Mouse (Mus musculus): Measurements from ENCODE around the gene Gm20521. TPM values are rescaled to one million over a fixed set of nuclear protein-coding genes. Genes with fewer than 3 reads are reported as not detected.

The Gm20521 gene
- 0.22 TPM in 1 of 2 replicates, not detected in the other for polyA plus RNA-seq (2016; fragmentation: Nextera tagmentation; extraction: Ambion mirVana)

DNA sequence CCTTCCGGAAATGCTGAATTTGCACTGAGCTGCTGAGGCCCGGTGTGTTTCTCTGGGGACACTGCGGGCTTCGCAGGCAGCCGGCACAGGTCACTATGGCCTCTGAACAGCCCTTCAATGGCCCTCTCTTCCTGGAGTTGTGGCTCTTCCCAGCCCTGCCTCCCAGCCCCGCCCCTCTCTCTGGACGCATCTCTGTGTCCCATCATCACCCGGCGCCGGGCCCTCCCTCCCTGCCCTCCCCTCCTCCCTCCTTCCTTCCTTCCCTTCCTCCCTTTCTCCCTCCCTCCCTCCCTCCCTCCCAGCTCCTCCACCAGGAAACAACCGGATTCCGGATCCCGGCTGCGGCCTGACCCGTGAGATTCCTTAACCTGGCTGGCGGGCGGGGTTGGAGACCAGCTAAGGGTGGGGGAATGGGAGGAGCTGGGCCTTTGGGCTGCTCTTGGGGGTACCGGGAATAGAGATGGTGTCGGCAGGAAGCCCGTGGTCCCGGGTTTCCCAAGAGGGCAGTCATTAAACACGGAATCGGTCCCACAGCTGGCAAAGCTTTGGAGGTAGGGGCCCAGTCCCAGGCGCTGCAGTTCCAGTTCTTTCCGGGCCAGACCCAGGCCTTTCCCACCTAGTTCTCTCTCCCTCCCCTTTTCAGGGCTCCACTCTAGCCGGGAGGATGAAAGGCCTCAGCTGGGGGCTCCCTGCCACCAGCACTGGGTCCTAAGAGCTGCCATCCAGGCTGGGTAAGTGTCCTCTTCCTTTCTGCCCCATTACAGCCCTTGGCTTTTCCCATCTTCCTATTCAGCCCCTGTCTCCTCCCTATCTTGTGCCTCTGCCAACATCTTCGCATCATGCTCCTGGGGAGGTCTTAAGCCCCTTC lies at the start of gene Gm20521, which contains the start of gene Bcl2l2:
Gm20521 (plus strand) TSS at position 288 of the 868 bp plus-strand sequence.
Bcl2l2 (plus strand) TSS at position 224 of the 868 bp plus-strand sequence.
- Histone ChIP-seq H3K36me3 (peaks cover 11% of the 10 kb centered on the region; the same call in 1 of the 2 replicates), H3K4me1 (peaks cover 24% of the 10 kb centered on the region), H3K9me3 (no peaks in the 10 kb centered on the region), H3K4me2 (replicated peaks) (peak within 1 kb of the TSS; percentile 71), H3K27ac (replicated peaks) (peak within 1 kb of the TSS; percentile 90), H3K27me3 (peaks cover 9% of the 10 kb centered on the region), H3K4me3 (peak within 1 kb of the TSS; percentile 66), H3K9ac (replicated peaks) (peak within 1 kb of the TSS; percentile 80)
- under 1% methylated on average over 26 of the region's 27 CpGs for WGBS
- ATAC-seq (ENCODE audit: low FRiP score, low read depth): peak; percentile 91

DNA sequence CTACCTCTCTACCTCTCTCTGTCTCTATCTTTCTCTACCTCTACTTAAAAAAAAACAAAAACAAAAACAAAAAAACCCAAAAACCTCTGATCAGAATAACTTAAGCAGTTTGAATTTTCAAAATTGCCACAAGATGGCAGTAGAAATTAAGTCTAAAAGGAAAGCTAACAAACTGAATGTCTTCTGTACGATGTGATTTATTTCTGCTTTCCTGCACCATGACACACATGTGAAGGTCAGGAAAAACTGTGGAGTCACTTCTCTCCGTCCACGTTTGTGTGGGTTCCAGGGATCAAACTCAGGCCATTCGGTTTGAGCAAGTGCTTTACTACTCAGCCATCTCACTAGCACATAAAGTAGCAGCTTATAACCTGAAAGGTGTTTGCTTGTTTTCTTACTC lies 39.8 kb upstream of the Gm20521 start:
- H3K4me3 ChIP-seq: no peak overlapping the region
- H3K27me3 ChIP-seq: no peaks in the 10 kb centered on the region
- H3K9ac ChIP-seq (replicated peaks): no peak overlapping the region
- WGBS: 3% methylated on average over 4 of the region's 4 CpGs
- ATAC-seq (ENCODE audit: low FRiP score, low read depth): no peak
- H3K4me1 ChIP-seq: no peaks in the 10 kb centered on the region
- no peak overlapping the region for H3K4me2 ChIP-seq (replicated peaks)
- H3K36me3 ChIP-seq: no peaks in the 10 kb centered on the region
- H3K9me3 ChIP-seq: no peaks in the 10 kb centered on the region
- H3K27ac ChIP-seq (replicated peaks): no peak overlapping the region

- 96% methylated on average over 3 of the region's 3 CpGs for WGBS
- Histone ChIP-seq H3K9me3 (no peaks in the 10 kb centered on the region), H3K27me3 (no peaks in the 10 kb centered on the region), H3K4me2 (replicated peaks) (no peak overlapping the region), H3K27ac (replicated peaks) (no peak overlapping the region), H3K4me3 (no peak overlapping the region), H3K4me1 (no peaks in the 10 kb centered on the region), H3K9ac (replicated peaks) (no peak overlapping the region), H3K36me3 (peaks cover 30% of the 10 kb centered on the region)
- ATAC-seq (ENCODE audit: low FRiP score, low read depth): no peak
These were observed 27.5 kb upstream of the Gm20521 start for GRCm38 (mm10) chr14:54855726-54856125.

- Histone ChIP-seq H3K27ac (replicated peaks) (no peak overlapping the region), H3K4me1 (no peaks in the 10 kb centered on the region), H3K4me3 (no peak overlapping the region), H3K9ac (replicated peaks) (no peak overlapping the region), H3K27me3 (no peaks in the 10 kb centered on the region), H3K9me3 (no peaks in the 10 kb centered on the region), H3K4me2 (replicated peaks) (no peak overlapping the region), H3K36me3 (peaks cover 30% of the 10 kb centered on the region)
- no peak for ATAC-seq (ENCODE audit: low FRiP score, low read depth)
- WGBS: 94% methylated on average over 7 of the region's 7 CpGs
These were observed 26.5 kb upstream of the Gm20521 start for GRCm38 (mm10) chr14:54856703-54857102.

DNA sequence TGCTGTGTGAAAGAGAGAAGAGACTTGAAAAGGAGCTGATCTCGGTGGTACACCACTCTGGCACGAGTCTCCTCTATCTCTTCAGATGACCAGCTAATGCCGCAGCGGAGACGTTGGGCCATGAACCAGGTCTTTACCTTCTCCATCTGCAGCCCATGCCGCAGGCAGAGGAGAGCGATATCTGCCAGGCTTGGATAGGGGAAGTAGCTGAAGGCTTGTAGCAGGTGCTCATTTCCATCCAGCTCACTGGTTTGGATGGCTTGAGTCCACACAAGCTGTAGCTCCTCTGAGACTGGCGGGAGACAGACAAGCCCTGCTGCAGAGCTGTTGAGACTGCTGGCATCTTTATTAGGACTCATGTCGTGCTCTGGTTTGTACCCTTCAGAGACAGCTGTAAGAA lies 25.4 kb upstream of the Gm20521 start:
- no peak overlapping the region for H3K27ac ChIP-seq (replicated peaks)
- no peak overlapping the region for H3K9ac ChIP-seq (replicated peaks)
- no peaks in the 10 kb centered on the region for H3K27me3 ChIP-seq
- H3K4me3 ChIP-seq: no peak overlapping the region
- ATAC-seq (ENCODE audit: low FRiP score, low read depth): no peak
- H3K4me1 ChIP-seq: peaks cover 7% of the 10 kb centered on the region
- no peak overlapping the region for H3K4me2 ChIP-seq (replicated peaks)
- WGBS: 89% methylated on average over 9 of the region's 9 CpGs
- no peaks in the 10 kb centered on the region for H3K9me3 ChIP-seq
- peaks cover 30% of the 10 kb centered on the region for H3K36me3 ChIP-seq

GRCm38 (mm10) chr14:54860511-54860910 lies 22.7 kb upstream of the Gm20521 start:
- ATAC-seq (ENCODE audit: low FRiP score, low read depth): no peak
- Histone ChIP-seq H3K27me3 (no peaks in the 10 kb centered on the region; the same call in 1 of the 2 replicates), H3K4me3 (no peak overlapping the region), H3K36me3 (peaks cover 24% of the 10 kb centered on the region), H3K27ac (replicated peaks) (no peak overlapping the region), H3K4me2 (replicated peaks) (no peak overlapping the region), H3K4me1 (peaks cover 14% of the 10 kb centered on the region), H3K9me3 (no peaks in the 10 kb centered on the region), H3K9ac (replicated peaks) (no peak overlapping the region)
- 39% methylated on average over 2 of the region's 2 CpGs for WGBS

DNA sequence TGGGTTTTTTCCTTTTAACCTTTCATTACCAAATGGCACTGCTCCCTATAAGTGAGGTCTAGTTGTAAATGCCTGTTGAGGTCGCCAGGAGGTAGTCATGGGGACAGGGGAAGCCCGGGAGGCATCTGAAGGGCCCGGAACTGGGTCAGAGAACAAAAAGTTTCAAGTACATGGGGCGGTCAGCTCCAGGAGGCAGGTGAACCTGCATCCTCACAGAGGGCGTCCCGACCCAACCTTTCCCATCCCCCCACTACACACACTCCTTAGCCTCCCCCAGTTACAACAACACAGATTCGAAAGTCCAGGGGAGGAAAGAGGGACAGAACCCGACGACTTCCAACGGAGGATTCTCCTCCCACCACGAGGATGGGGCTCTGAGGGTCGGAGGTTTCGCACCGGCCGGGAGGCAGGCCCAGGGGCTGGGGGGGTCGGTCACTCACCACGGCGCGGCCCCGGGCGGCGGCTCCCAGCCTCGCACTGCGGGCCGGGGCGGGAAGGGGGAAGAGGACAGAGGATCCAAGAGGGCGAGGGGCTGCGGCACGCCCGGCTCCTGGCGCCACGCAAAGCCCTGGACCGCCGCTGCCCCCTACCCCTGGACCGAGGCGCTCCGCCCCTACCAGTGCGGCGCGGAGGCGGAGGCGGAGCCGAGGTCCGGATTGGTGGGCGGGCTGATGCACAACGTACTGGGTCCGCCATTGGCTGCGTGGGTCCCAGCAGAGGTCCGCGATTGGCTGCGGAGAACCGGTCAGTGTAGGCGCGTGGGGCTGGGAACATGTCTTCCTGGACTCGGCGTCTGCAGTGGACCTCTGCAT lies 19.5 kb upstream of the Gm20521 start:
- no peaks in the 10 kb centered on the region for H3K36me3 ChIP-seq
- whole genome bisulfite sequencing: under 1% methylated on average over 56 of the region's 56 CpGs
- peak overlapping the region; percentile 96 for H3K9ac ChIP-seq (replicated peaks)
- peak overlapping the region; percentile 93 for H3K4me3 ChIP-seq
- peak overlapping the region; percentile 73 for H3K4me2 ChIP-seq (replicated peaks)
- no peaks in the 10 kb centered on the region for H3K9me3 ChIP-seq
- H3K27me3 ChIP-seq: no peaks in the 10 kb centered on the region; the same call in 1 of the 2 replicates
- H3K27ac ChIP-seq (replicated peaks): peak overlapping the region; percentile 80
- ATAC-seq (ENCODE audit: low FRiP score, low read depth): peak; percentile 100
- peaks cover 14% of the 10 kb centered on the region for H3K4me1 ChIP-seq

DNA sequence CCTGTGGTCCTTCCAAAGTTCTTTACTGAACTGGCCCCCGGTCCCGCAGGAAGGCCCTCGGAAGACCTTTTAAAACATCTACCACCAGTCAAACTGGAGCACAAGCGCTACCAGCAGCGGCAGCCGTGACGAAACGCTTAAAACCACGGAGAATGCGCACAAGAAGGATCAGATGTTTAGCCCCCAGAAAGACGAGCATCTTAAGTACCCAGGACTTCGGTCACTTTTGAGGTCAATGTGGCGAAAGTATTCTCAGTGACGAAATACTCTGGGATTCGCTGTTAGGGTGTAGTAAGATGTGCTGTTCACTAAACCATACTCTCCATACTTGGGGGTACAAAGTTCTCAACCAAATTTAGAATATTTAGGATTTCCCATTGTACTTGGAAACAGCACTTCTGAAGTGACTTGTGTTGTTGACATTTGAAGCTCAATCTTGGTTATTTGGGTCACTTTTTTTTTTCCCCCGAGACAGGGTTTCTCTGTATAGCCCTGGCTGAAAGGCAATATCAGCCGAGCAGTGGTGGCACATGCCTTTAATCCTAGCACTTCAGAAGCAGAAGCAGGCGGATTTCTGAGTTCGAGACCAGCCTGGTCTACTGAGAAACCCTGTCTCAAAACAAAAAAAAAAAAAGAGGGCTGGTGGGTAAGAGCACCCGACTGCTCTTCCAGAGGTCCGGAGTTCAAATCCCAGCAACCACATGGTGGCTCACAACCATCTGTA lies 18.8 kb upstream of the Gm20521 start:
- peak overlapping the region; percentile 80 for H3K27ac ChIP-seq (replicated peaks)
- H3K36me3 ChIP-seq: no peaks in the 10 kb centered on the region
- peak overlapping the region; percentile 73 for H3K4me2 ChIP-seq (replicated peaks)
- WGBS: 18% methylated on average over 21 of the region's 21 CpGs
- peak overlapping the region; percentile 93 for H3K4me3 ChIP-seq
- ATAC-seq (ENCODE audit: low FRiP score, low read depth): peak; percentile 18
- peaks cover 14% of the 10 kb centered on the region for H3K4me1 ChIP-seq
- no peaks in the 10 kb centered on the region for H3K9me3 ChIP-seq
- no peaks in the 10 kb centered on the region; the same call in 1 of the 2 replicates for H3K27me3 ChIP-seq
- peak overlapping the region; percentile 58 for H3K9ac ChIP-seq (replicated peaks)

DNA sequence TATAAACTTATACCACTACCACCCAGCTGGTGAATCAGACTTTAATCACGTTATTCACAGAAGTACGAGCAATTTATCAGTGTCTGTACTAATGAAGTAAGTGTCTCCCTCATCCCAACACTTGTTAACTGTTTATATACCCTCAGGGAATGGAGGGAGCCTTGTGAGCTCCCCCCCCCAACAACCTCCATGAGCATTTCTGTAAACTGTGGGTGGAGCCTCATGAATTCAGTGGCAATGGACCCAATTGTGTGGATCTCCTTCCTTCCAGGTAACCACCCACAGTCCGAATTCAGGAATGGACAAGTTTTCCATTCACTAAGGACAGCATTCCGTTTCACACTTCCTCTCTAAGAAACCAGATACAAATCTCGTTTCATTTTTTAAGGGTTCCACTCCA lies 17.6 kb upstream of the Gm20521 start:
- Histone ChIP-seq H3K9ac (replicated peaks) (no peak overlapping the region), H3K27ac (replicated peaks) (no peak overlapping the region), H3K4me3 (no peak overlapping the region), H3K4me1 (peaks cover 14% of the 10 kb centered on the region), H3K36me3 (no peaks in the 10 kb centered on the region), H3K4me2 (replicated peaks) (no peak overlapping the region), H3K27me3 (no peaks in the 10 kb centered on the region; the same call in 1 of the 2 replicates), H3K9me3 (no peaks in the 10 kb centered on the region)
- no peak for ATAC-seq (ENCODE audit: low FRiP score, low read depth)
- 91% methylated on average over 5 of the region's 5 CpGs for WGBS

GRCm38 (mm10) chr14:54866268-54866667 lies 17.0 kb upstream of the Gm20521 start:
- H3K27me3 ChIP-seq: no peaks in the 10 kb centered on the region; the same call in 1 of the 2 replicates
- no peak overlapping the region for H3K27ac ChIP-seq (replicated peaks)
- H3K4me1 ChIP-seq: peaks cover 14% of the 10 kb centered on the region
- ATAC-seq (ENCODE audit: low FRiP score, low read depth): no peak
- no peak overlapping the region for H3K9ac ChIP-seq (replicated peaks)
- 78% methylated on average over 3 of the region's 3 CpGs for WGBS
- H3K36me3 ChIP-seq: no peaks in the 10 kb centered on the region
- H3K9me3 ChIP-seq: no peaks in the 10 kb centered on the region
- no peak overlapping the region for H3K4me3 ChIP-seq
- H3K4me2 ChIP-seq (replicated peaks): no peak overlapping the region

GRCm38 (mm10) chr14:54866936-54867335 lies 16.3 kb upstream of the Gm20521 start:
- Histone ChIP-seq H3K4me3 (no peak overlapping the region), H3K9me3 (no peaks in the 10 kb centered on the region), H3K27me3 (no peaks in the 10 kb centered on the region; the same call in 1 of the 2 replicates), H3K9ac (replicated peaks) (no peak overlapping the region), H3K36me3 (no peaks in the 10 kb centered on the region), H3K27ac (replicated peaks) (no peak overlapping the region), H3K4me2 (replicated peaks) (no peak overlapping the region), H3K4me1 (peaks cover 13% of the 10 kb centered on the region)
- 61% methylated on average over 5 of the region's 5 CpGs for WGBS
- ATAC-seq (ENCODE audit: low FRiP score, low read depth): no peak
